Mouse (Mus musculus) heart, postnatal 4 days (tissue): Measurements from ENCODE around the gene Trmo. TPM values are rescaled to one million over a fixed set of nuclear protein-coding genes. Genes with fewer than 3 reads are reported as not detected.

Experiments used
- DNase-seq: peaks from one replicate; pipeline ENCODE4 v3.0.0; 2021
- total RNA-seq, 2 experiments: library from RNA; stranded (reverse); gene quantifications; 2 replicates each; pipeline ENCODE4 v1.2.3; 2021

Trmo gene
- total RNA-seq, 2 experiments from 2014 or later: 3.8 to 5.4 TPM

- DNase-seq: no peak
Observed at GRCm38 (mm10) chr4:46370406-46370805, 18.8 kb downstream of the Trmo start.

GRCm38 (mm10) chr4:46369070-46369469 lies 20.2 kb downstream of the Trmo start:
- DNase-seq: no peak

GRCm38 (mm10) chr4:46367487-46367959 lies 21.7 kb downstream of the Trmo start:
- DNase-seq: no peak

- DNase-seq: no peak
Observed at GRCm38 (mm10) chr4:46364360-46364759, 24.9 kb downstream of the Trmo start.

- peak; percentile 43 for DNase-seq
Observed at GRCm38 (mm10) chr4:46361258-46361657, 28.0 kb downstream of the Trmo start.

- DNase-seq: no peak
Observed at GRCm38 (mm10) chr4:46359539-46360253, 29.5 kb downstream of the Trmo start.

- DNase-seq: peak; percentile 80
Observed at GRCm38 (mm10) chr4:46356351-46357133, 32.7 kb downstream of the Trmo start.

- DNase-seq: peak; percentile 23
Observed at GRCm38 (mm10) chr4:46353045-46353444, 36.2 kb downstream of the Trmo start.

GRCm38 (mm10) chr4:46349530-46349929 lies 39.7 kb downstream of the Trmo start:
- no peak for DNase-seq

- no peak for DNase-seq
Observed at GRCm38 (mm10) chr4:46348897-46349296, 40.3 kb downstream of the Trmo start.

GRCm38 (mm10) chr4:46347580-46348515 lies 41.4 kb downstream of the Trmo start:
- DNase-seq: no peak

GRCm38 (mm10) chr4:46347141-46347540 lies 42.1 kb downstream of the Trmo start:
- no peak for DNase-seq

- no peak for DNase-seq
Observed at GRCm38 (mm10) chr4:46346221-46346620, 43.0 kb downstream of the Trmo start.

GRCm38 (mm10) chr4:46345773-46346100 lies 43.5 kb downstream of the Trmo start:
- DNase-seq: no peak

- no peak for DNase-seq
Observed at GRCm38 (mm10) chr4:46345056-46345772, 44.0 kb downstream of the Trmo start.

- peak; percentile 21 for DNase-seq
Observed at GRCm38 (mm10) chr4:46344288-46344687, 44.9 kb downstream of the Trmo start.

GRCm38 (mm10) chr4:46343596-46344260 lies 45.5 kb downstream of the Trmo start, which contains the start of gene Foxe1:
Foxe1 (plus strand) TSS chr4:46343609.
- DNase-seq: no peak

- no peak for DNase-seq
Observed at GRCm38 (mm10) chr4:46342711-46343286, 46.4 kb downstream of the Trmo start.

- no peak for DNase-seq
Observed at GRCm38 (mm10) chr4:46341831-46342680, 47.2 kb downstream of the Trmo start.

GRCm38 (mm10) chr4:46339584-46339983 lies 49.7 kb downstream of the Trmo start:
- DNase-seq: peak; percentile 11
